Mouse (Mus musculus): Measurements from ENCODE around the gene C1rl. TPM values are rescaled to one million over a fixed set of nuclear protein-coding genes. Genes with fewer than 3 reads are reported as not detected.
"Not testable (repeated sequence)": the region's sequence is repeated elsewhere in the genome, so short reads cannot be mapped to it uniquely, and the experiment has no call there.

The C1rl gene
- polyA plus RNA-seq, 1 experiment from 2014 or later: 0.22 TPM

- H3K4me3 ChIP-seq; H3K27ac ChIP-seq; H3K4me2 ChIP-seq (replicated peaks); H3K9me3 ChIP-seq; H3K27me3 ChIP-seq (replicated peaks); ATAC-seq (ENCODE audit: low FRiP score, low read depth); H3K36me3 ChIP-seq; H3K4me1 ChIP-seq; H3K9ac ChIP-seq: not testable (repeated sequence)
- 88% methylated on average over 4 of the region's 4 CpGs for WGBS
Measured at GRCm38 (mm10) chr6:124517733-124518132, 24.8 kb downstream of the C1rl start.

- ATAC-seq (ENCODE audit: low FRiP score, low read depth); H3K36me3 ChIP-seq; H3K4me2 ChIP-seq (replicated peaks); H3K27ac ChIP-seq; H3K9me3 ChIP-seq; H3K4me1 ChIP-seq; H3K9ac ChIP-seq; H3K4me3 ChIP-seq; H3K27me3 ChIP-seq (replicated peaks): not testable (repeated sequence)
- 67% methylated on average over 7 of the region's 7 CpGs for WGBS
Measured at GRCm38 (mm10) chr6:124522082-124522481, 29.2 kb downstream of the C1rl start.

DNA sequence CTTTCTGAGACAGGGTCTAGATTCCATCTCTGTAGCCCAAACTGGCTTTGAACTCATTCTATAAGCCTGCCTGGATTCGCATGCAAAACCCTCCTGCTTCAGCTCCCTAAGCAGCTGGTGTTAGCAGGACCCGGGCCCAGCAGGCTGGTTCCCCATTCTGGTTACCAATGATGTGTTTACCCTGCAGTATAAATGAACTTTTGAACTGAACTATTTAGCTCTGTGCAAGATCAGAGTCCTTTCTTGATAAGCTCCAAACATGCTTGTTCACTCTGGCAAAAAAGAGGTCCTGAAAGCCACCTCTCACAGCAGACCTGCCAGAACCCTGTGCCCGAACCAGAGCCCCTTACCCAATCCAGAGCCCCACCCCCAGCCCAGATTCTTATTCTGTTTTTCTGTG, 35.0 kb downstream of the C1rl start:
- no peak for ATAC-seq (ENCODE audit: low FRiP score, low read depth)
- Histone ChIP-seq H3K4me3 (no peak overlapping the region), H3K27me3 (replicated peaks) (no peaks in the 10 kb centered on the region), H3K4me2 (replicated peaks) (no peak overlapping the region), H3K4me1 (no peaks in the 10 kb centered on the region), H3K36me3 (no peaks in the 10 kb centered on the region), H3K9ac (no peak overlapping the region), H3K9me3 (no peaks in the 10 kb centered on the region), H3K27ac (no peak overlapping the region)
- WGBS: 80% methylated on average over 3 of the region's 3 CpGs

DNA sequence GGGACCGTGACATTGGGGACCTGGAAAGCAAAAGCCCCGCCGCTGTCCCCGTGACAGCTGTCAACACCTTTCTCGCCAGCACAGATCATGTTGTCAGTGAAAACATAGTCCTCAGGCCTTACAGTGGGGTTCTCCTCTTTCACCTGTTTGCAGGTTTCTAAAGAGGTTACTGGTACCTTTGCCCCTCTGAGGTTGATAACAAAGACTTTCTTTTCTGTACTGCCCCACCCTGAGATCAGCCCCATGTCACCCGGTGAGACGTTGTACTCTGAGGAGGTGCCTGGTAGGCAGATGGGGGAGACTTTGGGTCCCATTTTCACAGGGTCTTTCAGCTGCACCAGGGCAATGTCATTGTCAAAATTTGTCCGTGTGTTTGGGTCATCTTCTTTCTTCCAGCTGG, 38.2 kb downstream of the C1rl start:
- no peak overlapping the region for H3K4me2 ChIP-seq (replicated peaks)
- 89% methylated on average over 8 of the region's 8 CpGs for WGBS
- no peak overlapping the region for H3K27ac ChIP-seq
- H3K36me3 ChIP-seq: no peaks in the 10 kb centered on the region
- ATAC-seq (ENCODE audit: low FRiP score, low read depth): no peak
- no peaks in the 10 kb centered on the region for H3K27me3 ChIP-seq (replicated peaks)
- H3K9me3 ChIP-seq: no peaks in the 10 kb centered on the region
- no peaks in the 10 kb centered on the region for H3K4me1 ChIP-seq
- no peak overlapping the region for H3K4me3 ChIP-seq
- no peak overlapping the region for H3K9ac ChIP-seq

GRCm38 (mm10) chr6:124536125-124536829, 43.4 kb downstream of the C1rl start:
- not testable (repeated sequence) for H3K4me1 ChIP-seq
- 83% methylated on average over 8 of the region's 8 CpGs for WGBS

DNA sequence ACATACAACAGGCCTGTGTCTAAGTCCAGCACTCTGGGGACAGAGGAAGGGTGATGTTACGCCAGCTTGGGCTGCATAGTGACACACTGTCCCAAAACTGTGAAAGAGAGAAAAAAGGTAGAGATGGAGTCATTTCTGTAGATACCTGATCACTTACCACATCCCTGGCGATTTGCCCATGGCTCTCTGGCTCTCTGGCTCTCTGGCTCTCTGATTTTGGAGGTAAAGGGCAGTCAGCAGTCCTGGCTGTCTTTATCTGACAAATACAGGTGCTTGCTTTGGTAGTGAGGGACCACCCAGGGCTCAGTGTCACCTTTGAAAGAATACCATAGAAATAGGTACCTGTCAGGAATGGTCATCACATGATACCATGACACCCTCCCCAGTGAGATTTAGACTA, 48.3 kb downstream of the C1rl start:
- not testable (repeated sequence) for H3K36me3 ChIP-seq; H3K4me1 ChIP-seq; H3K4me3 ChIP-seq; H3K27me3 ChIP-seq (replicated peaks); H3K4me2 ChIP-seq (replicated peaks); H3K9me3 ChIP-seq; H3K27ac ChIP-seq; H3K9ac ChIP-seq; ATAC-seq (ENCODE audit: low FRiP score, low read depth)
- WGBS: 76% methylated on average over 2 of the region's 2 CpGs

More at GRCm38 (mm10) chr6:124536125-124536829, 43.4 kb downstream of the C1rl start:
- H3K9ac ChIP-seq; H3K4me2 ChIP-seq (replicated peaks); H3K9me3 ChIP-seq; ATAC-seq (ENCODE audit: low FRiP score, low read depth); H3K27me3 ChIP-seq (replicated peaks); H3K27ac ChIP-seq; H3K36me3 ChIP-seq; H3K4me3 ChIP-seq: not testable (repeated sequence)

- H3K27ac ChIP-seq; ATAC-seq (ENCODE audit: low FRiP score, low read depth); H3K4me3 ChIP-seq; H3K27me3 ChIP-seq (replicated peaks); H3K9me3 ChIP-seq; H3K4me1 ChIP-seq; H3K9ac ChIP-seq; H3K36me3 ChIP-seq; H3K4me2 ChIP-seq (replicated peaks): not testable (repeated sequence)
- WGBS: 2% methylated on average over 1 of the region's 1 CpGs
Measured at GRCm38 (mm10) chr6:124542284-124542683, 49.4 kb downstream of the C1rl start, which contains the start of gene C1s1. Gene C1s1, minus strand, starts transcription at chr6:124542359.

DNA sequence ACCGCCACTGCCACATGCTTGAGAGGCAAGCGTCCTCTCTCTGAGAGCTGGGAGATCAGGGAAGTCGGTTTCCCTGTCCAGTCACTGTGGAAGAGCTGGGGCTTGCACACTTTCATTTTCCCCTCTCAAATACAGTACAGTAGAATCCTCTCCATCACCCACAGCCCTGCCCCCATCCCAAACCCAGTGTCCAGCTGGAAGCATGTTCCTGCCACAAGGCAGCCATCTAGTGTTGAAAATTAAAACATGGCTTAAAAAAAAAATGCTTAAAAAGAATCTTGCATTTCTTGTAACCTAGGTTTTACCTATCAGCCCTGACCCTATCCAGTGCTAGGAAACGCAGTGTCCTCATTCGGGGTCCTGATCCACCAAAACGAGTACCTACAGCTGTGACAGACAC, 51.6 kb downstream of the C1rl start:
- ATAC-seq (ENCODE audit: low FRiP score, low read depth): no peak
- Histone ChIP-seq H3K27ac (no peak overlapping the region), H3K4me3 (no peak overlapping the region), H3K27me3 (replicated peaks) (no peaks in the 10 kb centered on the region), H3K9ac (no peak overlapping the region), H3K9me3 (no peaks in the 10 kb centered on the region), H3K4me2 (replicated peaks) (no peak overlapping the region), H3K4me1 (no peaks in the 10 kb centered on the region), H3K36me3 (no peaks in the 10 kb centered on the region)
- 95% methylated on average over 6 of the region's 6 CpGs for WGBS

DNA sequence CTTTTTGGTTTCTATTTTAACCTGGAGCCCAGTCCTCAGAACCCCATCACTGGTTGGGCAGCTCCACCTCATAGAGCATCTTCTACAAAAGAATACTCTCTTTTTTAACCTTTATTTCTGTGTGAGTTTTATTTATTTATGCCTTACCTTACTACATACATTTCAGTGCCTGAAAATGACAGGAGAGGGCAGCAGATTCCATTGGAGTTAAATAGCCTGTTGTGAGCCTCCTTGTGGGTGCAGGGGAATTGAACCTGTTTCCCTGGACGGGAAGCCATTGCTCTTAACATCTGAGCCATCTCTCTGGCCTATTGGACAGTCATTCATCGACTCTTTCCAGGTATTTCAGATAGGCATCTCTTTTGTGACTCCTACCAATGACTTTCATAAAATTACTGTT, 52.5 kb downstream of the C1rl start:
- ATAC-seq (ENCODE audit: low FRiP score, low read depth): no peak
- WGBS: 90% methylated on average over 2 of the region's 2 CpGs
- no peaks in the 10 kb centered on the region for H3K27me3 ChIP-seq (replicated peaks)

GRCm38 (mm10) chr6:124547979-124548378, 55.1 kb downstream of the C1rl start:
- H3K9ac ChIP-seq; ATAC-seq (ENCODE audit: low FRiP score, low read depth); H3K4me1 ChIP-seq; H3K36me3 ChIP-seq; H3K27ac ChIP-seq; H3K4me2 ChIP-seq (replicated peaks); H3K4me3 ChIP-seq; H3K27me3 ChIP-seq (replicated peaks): not testable (repeated sequence)
- H3K9me3 ChIP-seq: peaks cover 12% of the 10 kb centered on the region; the same call in 1 of the 2 replicates
- 91% methylated on average over 3 of the region's 3 CpGs for WGBS

More for the DNA sequence above, 52.5 kb downstream of the C1rl start:
- Histone ChIP-seq H3K4me2 (replicated peaks) (no peak overlapping the region), H3K9ac (no peak overlapping the region), H3K27ac (no peak overlapping the region), H3K36me3 (no peaks in the 10 kb centered on the region), H3K4me1 (no peaks in the 10 kb centered on the region), H3K4me3 (no peak overlapping the region), H3K9me3 (peaks cover 4% of the 10 kb centered on the region; the same call in 1 of the 2 replicates)

- peaks cover 12% of the 10 kb centered on the region; the same call in 1 of the 2 replicates for H3K9me3 ChIP-seq
- no peak overlapping the region for H3K27ac ChIP-seq
- no peaks in the 10 kb centered on the region for H3K27me3 ChIP-seq (replicated peaks)
- H3K9ac ChIP-seq: no peak overlapping the region
- ATAC-seq (ENCODE audit: low FRiP score, low read depth): no peak
- no peaks in the 10 kb centered on the region for H3K4me1 ChIP-seq
- 88% methylated on average over 3 of the region's 3 CpGs for WGBS
- H3K4me2 ChIP-seq (replicated peaks): no peak overlapping the region
- H3K36me3 ChIP-seq: no peaks in the 10 kb centered on the region
- H3K4me3 ChIP-seq: no peak overlapping the region
Measured at GRCm38 (mm10) chr6:124549023-124549550, 56.2 kb downstream of the C1rl start.

- H3K27ac ChIP-seq: no peak overlapping the region
- H3K4me3 ChIP-seq: no peak overlapping the region
- 67% methylated on average over 22 of the region's 22 CpGs for WGBS
- H3K4me1 ChIP-seq: no peaks in the 10 kb centered on the region
- no peak overlapping the region for H3K4me2 ChIP-seq (replicated peaks)
- H3K9me3 ChIP-seq: peaks cover 12% of the 10 kb centered on the region; the same call in 1 of the 2 replicates
- ATAC-seq (ENCODE audit: low FRiP score, low read depth): no peak
- H3K36me3 ChIP-seq: no peaks in the 10 kb centered on the region
- H3K27me3 ChIP-seq (replicated peaks): no peaks in the 10 kb centered on the region
- no peak overlapping the region for H3K9ac ChIP-seq
Measured at GRCm38 (mm10) chr6:124552766-124553165, 59.9 kb downstream of the C1rl start.

GRCm38 (mm10) chr6:124555956-124556355, 63.0 kb downstream of the C1rl start:
- not testable (repeated sequence) for H3K4me1 ChIP-seq; H3K9me3 ChIP-seq; ATAC-seq (ENCODE audit: low FRiP score, low read depth); H3K9ac ChIP-seq; H3K27me3 ChIP-seq (replicated peaks); H3K4me3 ChIP-seq; H3K4me2 ChIP-seq (replicated peaks); H3K27ac ChIP-seq; H3K36me3 ChIP-seq
- 81% methylated on average over 2 of the region's 2 CpGs for WGBS

All from neural tube, embryonic 12.5 days (tissue).